Mouse (Mus musculus) macrophage (primary cell): ENCODE data around the gene Atcay. TPM values are rescaled to one million over a fixed set of nuclear protein-coding genes. Genes with fewer than 3 reads are reported as not detected.
"Not testable (repeated sequence)": the region's sequence is repeated elsewhere in the genome, so short reads cannot be mapped to it uniquely, and the experiment has no call there.

Experiments used
- H3K27ac ChIP-seq: fragments of 350-480 bp; formaldehyde crosslinking; 2 replicates; pipeline ENCODE4 v1.9.0; 2021
- H3K36me3 ChIP-seq: fragments of 350-480 bp; formaldehyde crosslinking; 2 replicates; pipeline ENCODE4 v1.9.0; 2021; ENCODE audit errors: inconsistent target
- H3K4me3 ChIP-seq: fragments of 350-480 bp; formaldehyde crosslinking; 2 replicates; pipeline ENCODE4 v1.9.0; 2021; ENCODE audit errors: inconsistent target
- H3K79me2 ChIP-seq: fragments of 350-480 bp; formaldehyde crosslinking; 2 replicates; pipeline ENCODE4 v1.9.0; 2021; ENCODE audit errors: inconsistent target
- WGBS: methylation state at CpG from one replicate; pipeline ENCODE4 v1.1.7; 2026; ENCODE audit warnings: inconsistent platforms; ENCODE audit not compliant: missing documents; 5-methylcytosine and 5-hydroxymethylcytosine counted together
- polyA plus RNA-seq: library from polyadenylated mRNA; stranded (reverse); fragments of 250-400 nt; gene quantifications from 3 replicates; pipeline ENCODE4 v1.2.4, GENCODE M21; 2018; ENCODE audit warnings: inconsistent platforms

Atcay gene
- polyA plus RNA-seq, 1 experiment from 2014 or later = not detected

- Histone ChIP-seq H3K4me3 (no peak overlapping the region), H3K27ac (peak overlapping the region; percentile 57)
These were observed 57.5 kb downstream of the Atcay start for GRCm38 (mm10) chr10:81173132-81173531.

GRCm38 (mm10) chr10:81169411-81169900, 61.2 kb downstream of the Atcay start:
- H3K36me3 ChIP-seq, H3K4me3 ChIP-seq, H3K27ac ChIP-seq: not testable (repeated sequence)
- 18% methylated on average over 7 of the region's 14 CpGs for WGBS
- H3K79me2 ChIP-seq = peaks cover 29% of the 10 kb centered on the region

More at GRCm38 (mm10) chr10:81173132-81173531, 57.5 kb downstream of the Atcay start:
- peaks cover 17% of the 10 kb centered on the region for H3K79me2 ChIP-seq
- H3K36me3 ChIP-seq = peaks cover 6% of the 10 kb centered on the region; the same call in 1 of the 2 replicates
- WGBS = 3% methylated on average over 21 of the region's 21 CpGs

- Histone ChIP-seq H3K4me3 (peak overlapping the region; percentile 55), H3K36me3 (no peaks in the 10 kb centered on the region), H3K79me2 (peaks cover 37% of the 10 kb centered on the region), H3K27ac (peak overlapping the region; percentile 65)
- under 1% methylated on average over 27 of the region's 29 CpGs for WGBS
These were observed 62.0 kb downstream of the Atcay start for GRCm38 (mm10) chr10:81168521-81169244.

GRCm38 (mm10) chr10:81168087-81168431, 62.6 kb downstream of the Atcay start:
- H3K27ac ChIP-seq = peak overlapping the region; percentile 65
- H3K79me2 ChIP-seq = peaks cover 43% of the 10 kb centered on the region
- WGBS = 4% methylated on average over 5 of the region's 5 CpGs
- H3K4me3 ChIP-seq = peak overlapping the region; percentile 55
- no peaks in the 10 kb centered on the region for H3K36me3 ChIP-seq

GRCm38 (mm10) chr10:81167200-81168086, 63.2 kb downstream of the Atcay start, which contains the start of gene Pias4:
Gene Pias4, minus strand, starts transcription at chr10:81167923.
- Histone ChIP-seq H3K79me2 (peaks cover 49% of the 10 kb centered on the region), H3K27ac (peak within 1 kb of the TSS; percentile 65), H3K4me3 (peak within 1 kb of the TSS; percentile 92), H3K36me3 (no peaks in the 10 kb centered on the region; the same call in 1 of the 2 replicates)
- WGBS = 1% methylated on average over 63 of the region's 64 CpGs

GRCm38 (mm10) chr10:81165118-81165517, 65.5 kb downstream of the Atcay start:
- peaks cover 4% of the 10 kb centered on the region; the same call in 1 of the 2 replicates for H3K36me3 ChIP-seq
- no peak overlapping the region for H3K4me3 ChIP-seq
- H3K27ac ChIP-seq = no peak overlapping the region
- peaks cover 73% of the 10 kb centered on the region for H3K79me2 ChIP-seq
- 94% methylated on average over 8 of the region's 8 CpGs for WGBS

- H3K79me2 ChIP-seq = peaks cover 100% of the 10 kb centered on the region
- H3K27ac ChIP-seq = no peak overlapping the region
- 36% methylated on average over 1 of the region's 2 CpGs for WGBS
- H3K4me3 ChIP-seq = no peak overlapping the region
- peaks cover 20% of the 10 kb centered on the region; the same call in 1 of the 2 replicates for H3K36me3 ChIP-seq
These were observed 68.3 kb downstream of the Atcay start for GRCm38 (mm10) chr10:81162318-81162652.

GRCm38 (mm10) chr10:81161602-81162317, 68.9 kb downstream of the Atcay start:
- H3K4me3 ChIP-seq = no peak overlapping the region
- peaks cover 96% of the 10 kb centered on the region for H3K79me2 ChIP-seq
- H3K27ac ChIP-seq = no peak overlapping the region
- WGBS = 75% methylated on average over 7 of the region's 8 CpGs
- peaks cover 25% of the 10 kb centered on the region; the same call in 1 of the 2 replicates for H3K36me3 ChIP-seq

GRCm38 (mm10) chr10:81154736-81155135, 75.9 kb downstream of the Atcay start:
- peaks cover 52% of the 10 kb centered on the region for H3K79me2 ChIP-seq
- H3K36me3 ChIP-seq = peaks cover 45% of the 10 kb centered on the region; the same call in 1 of the 2 replicates
- WGBS = 92% methylated on average over 6 of the region's 6 CpGs
- H3K4me3 ChIP-seq = no peak overlapping the region
- H3K27ac ChIP-seq = no peak overlapping the region

Other genes starting within 250 kb of the Atcay start
- 0.88 to 1.1 TPM (median 0.93 TPM) in 3 replicates for gene Gng7, start 215.9 kb downstream of the Atcay start, polyA plus RNA-seq
- gene Diras1, start 205.2 kb downstream of the Atcay start, polyA plus RNA-seq = not detected in 3 replicates
- 6.1 to 14.7 TPM (median 14.6 TPM) in 3 replicates for gene Slc39a3, start 193.4 kb downstream of the Atcay start, polyA plus RNA-seq
- 65.8 to 82.0 TPM (median 68.8 TPM) in 3 replicates for gene Sgta, start 170.7 kb downstream of the Atcay start, polyA plus RNA-seq
- 7.4 to 19.1 TPM (median 9.9 TPM) in 3 replicates for gene Thop1, start 160.8 kb downstream of the Atcay start, polyA plus RNA-seq
- gene Creb3l3, start 132.0 kb downstream of the Atcay start, polyA plus RNA-seq = 0.75 to 1.1 TPM (median 0.85 TPM) in 3 replicates
- gene Map2k2, start 124.9 kb downstream of the Atcay start, polyA plus RNA-seq = 31.4 to 102 TPM (median 93.5 TPM) in 3 replicates
- 48.1 to 55.4 TPM (median 52.8 TPM) in 3 replicates for gene Zbtb7a, start 95.6 kb downstream of the Atcay start, polyA plus RNA-seq
- 19.6 to 22.5 TPM (median 21.5 TPM) in 3 replicates for gene Pias4, start 62.9 kb downstream of the Atcay start, polyA plus RNA-seq
- 749 to 1,081 TPM (median 1,012 TPM) in 3 replicates for gene Eef2, start 54.2 kb downstream of the Atcay start, polyA plus RNA-seq
- gene Dapk3, start 47.8 kb downstream of the Atcay start, polyA plus RNA-seq = 41.2 to 57.0 TPM (median 43.5 TPM) in 3 replicates
- gene 4930442H23Rik, start 47.0 kb downstream of the Atcay start, polyA plus RNA-seq = not detected in 3 replicates
- gene Nmrk2, start 28.8 kb downstream of the Atcay start, polyA plus RNA-seq = not detected in 3 replicates
- 0.26 to 0.61 TPM (median 0.53 TPM) in 3 replicates for gene Zfr2, start 2.3 kb upstream of the Atcay start, polyA plus RNA-seq
- gene Matk, start 22.1 kb upstream of the Atcay start, polyA plus RNA-seq = 5.3 to 5.7 TPM (median 5.5 TPM) in 3 replicates
- gene Mrpl54, start 36.1 kb upstream of the Atcay start, polyA plus RNA-seq = 39.4 to 78.9 TPM (median 55.8 TPM) in 3 replicates
- gene Apba3, start 36.1 kb upstream of the Atcay start, polyA plus RNA-seq = 9.8 to 31.4 TPM (median 19.8 TPM) in 3 replicates
- 1.7 to 4.2 TPM (median 3.3 TPM) in 3 replicates for gene Tjp3, start 60.7 kb upstream of the Atcay start, polyA plus RNA-seq
- gene Pip5k1c, start 62.1 kb upstream of the Atcay start, polyA plus RNA-seq = 63.2 to 85.8 TPM (median 77.1 TPM) in 3 replicates
- gene Cactin, start 90.3 kb upstream of the Atcay start, polyA plus RNA-seq = 14.4 to 21.3 TPM (median 15.1 TPM) in 3 replicates
- not detected in 3 replicates for gene Tbxa2r, start 97.9 kb upstream of the Atcay start, polyA plus RNA-seq
- 0.07 TPM in 1 of 3 replicates, not detected in the others for gene Gipc3, start 112.4 kb upstream of the Atcay start, polyA plus RNA-seq
- gene Hmg20b, start 119.6 kb upstream of the Atcay start, polyA plus RNA-seq = 33.1 to 54.6 TPM (median 42.5 TPM) in 3 replicates
- gene Mfsd12, start 126.7 kb upstream of the Atcay start, polyA plus RNA-seq = 129 to 266 TPM (median 167 TPM) in 3 replicates
- 1.5 to 9.8 TPM (median 2.5 TPM) in 3 replicates for gene 4930404N11Rik, start 135.0 kb upstream of the Atcay start, polyA plus RNA-seq
- 12.9 to 17.0 TPM (median 15.3 TPM) in 3 replicates for gene Fzr1, start 147.7 kb upstream of the Atcay start, polyA plus RNA-seq
- gene Dohh, start 153.6 kb upstream of the Atcay start, polyA plus RNA-seq = 21.0 to 48.1 TPM (median 32.0 TPM) in 3 replicates
- 0.07 to 1.0 TPM (median 0.46 TPM) in 3 replicates for gene Gm48551, start 153.6 kb upstream of the Atcay start, polyA plus RNA-seq
- 0.57 TPM in 1 of 3 replicates, not detected in the others for gene Gm48552, start 158.2 kb upstream of the Atcay start, polyA plus RNA-seq
- 9.6 to 21.8 TPM (median 14.6 TPM) in 3 replicates for gene Smim24, start 162.2 kb upstream of the Atcay start, polyA plus RNA-seq
- gene Nfic, start 224.8 kb upstream of the Atcay start, polyA plus RNA-seq = 33.6 to 60.6 TPM (median 57.7 TPM) in 3 replicates